Mouse (Mus musculus) MEL (cell line): ENCODE data around the gene Rnpepl1.

Source experiments
- CTCF ChIP-seq, 3 experiments: IDR thresholded peaks in 2 of 3; conservative IDR thresholded peaks in 1 of 3; 2 replicates each; pipeline ENCODE4 v1.5.1; 2011 to 2012; ENCODE audit warnings: low read length in 3 of 3, low read depth in 2 of 3, mild to moderate bottlenecking in 2 of 3, improper control_type of control experiment in 1 of 3, inconsistent platforms in 1 of 3, mixed read lengths in 1 of 3, moderate library complexity in 1 of 3; ENCODE audit not compliant: control insufficient read depth in 1 of 3, insufficient read depth in 1 of 3, poor library complexity in 1 of 3, severe bottlenecking in 1 of 3
- E2F4 ChIP-seq: IDR thresholded peaks from 2 replicates; pipeline ENCODE4 v1.6.1; 2011; ENCODE audit warnings: low read depth, low read length, improper control_type of control experiment, borderline replicate concordance
- EP300 ChIP-seq, 2 experiments: IDR thresholded peaks; 2 replicates each; pipeline ENCODE4 v1.6.1; 2011; ENCODE audit warnings: improper control_type of control experiment in 2 of 2, low read length in 2 of 2, low read depth in 1 of 2, mild to moderate bottlenecking in 1 of 2
- HCFC1 ChIP-seq: IDR thresholded peaks from 2 replicates; pipeline ENCODE4 v1.6.1; 2012; ENCODE audit warnings: low read depth, mild to moderate bottlenecking, inconsistent platforms, low read length, improper control_type of control experiment, moderate library complexity
- MYC ChIP-seq: IDR thresholded peaks from 2 replicates; pipeline ENCODE4 v1.6.1; 2011; ENCODE audit warnings: low read depth, mild to moderate bottlenecking, low read length, improper control_type of control experiment, moderate library complexity
- NRF1 ChIP-seq: IDR thresholded peaks from 2 replicates; pipeline ENCODE4 v1.6.1; 2014; ENCODE audit warnings: low read depth, mild to moderate bottlenecking, inconsistent platforms, low read length, improper control_type of control experiment, moderate library complexity; ENCODE audit not compliant: poor library complexity, insufficient read depth, severe bottlenecking
- POLR2A ChIP-seq, 2 experiments: IDR thresholded peaks; 2 replicates each; pipeline ENCODE4 v1.6.1; 2011 to 2012; ENCODE audit warnings: low read length in 2 of 2, mild to moderate bottlenecking in 2 of 2, control low read depth in 1 of 2, improper control_type of control experiment in 1 of 2, low read depth in 1 of 2, moderate library complexity in 1 of 2; ENCODE audit not compliant: control insufficient read depth in 1 of 2, insufficient read depth in 1 of 2, poor library complexity in 1 of 2
- RAD21 ChIP-seq: IDR thresholded peaks from 2 replicates; pipeline ENCODE4 v1.6.1; 2011; ENCODE audit warnings: mild to moderate bottlenecking, low read depth, low read length, improper control_type of control experiment
- SIN3A ChIP-seq: IDR thresholded peaks from 2 replicates; pipeline ENCODE4 v1.6.1; 2012; ENCODE audit warnings: low read length, improper control_type of control experiment, inconsistent platforms
- ZC3H11A ChIP-seq: IDR thresholded peaks from 2 replicates; pipeline ENCODE4 v1.6.1; 2012; ENCODE audit warnings: low read depth, mild to moderate bottlenecking, inconsistent platforms, low read length, improper control_type of control experiment

DNA sequence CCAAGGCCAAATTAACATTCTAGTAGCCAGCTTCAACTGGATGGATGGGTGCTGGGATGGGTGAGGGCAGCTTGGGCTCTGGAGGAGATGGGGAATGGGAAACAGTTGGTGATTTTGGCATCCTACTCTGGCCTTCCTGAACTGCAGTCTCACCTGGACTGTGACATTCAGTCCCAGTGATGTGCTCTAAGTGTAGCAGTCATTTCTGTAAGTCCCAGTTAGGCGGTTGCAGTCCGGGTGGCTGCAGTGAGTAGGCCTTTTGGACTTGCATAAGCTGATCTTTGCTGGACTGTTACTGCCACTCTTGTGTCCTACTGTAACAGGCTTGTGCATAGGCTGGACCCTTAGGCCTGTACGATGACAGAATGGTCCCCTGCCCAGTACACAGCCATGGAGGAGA lies 37.4 kb downstream of the Rnpepl1 start:
- TF ChIP-seq CTCF (IDR thresholded peaks at IDR 0.05 in 2 of 3, conservative IDR thresholded peaks at IDR 0.05 in 1 of 3; ENCODE audit: control insufficient read depth in 1 of 3, insufficient read depth in 1 of 3, low read depth in 2 of 3, low read length in 3 of 3, poor library complexity in 1 of 3, severe bottlenecking in 1 of 3) (no peak), NRF1 (no peak), E2F4 (no peak), RAD21 (no peak), POLR2A (IDR thresholded peaks at IDR 0.05; ENCODE audit: control insufficient read depth in 1 of 2, insufficient read depth in 1 of 2, low read depth in 1 of 2, low read length in 2 of 2, poor library complexity in 1 of 2) (no peak), ZC3H11A (no peak), SIN3A (no peak), EP300 (IDR thresholded peaks at IDR 0.05; ENCODE audit: low read depth in 1 of 2, low read length in 2 of 2) (no peak), MYC (no peak), HCFC1 (no peak)
